Mouse (Mus musculus) intestine, embryonic 15.5 days (tissue): ENCODE measurements at regions not wholly inside any gene's neighbourhood (a gene's known extent, or its start where the extent isn't known, plus 50 kb on each side); places are given as distances from the start of the nearest gene placed in this dataset.
A peak's percentile ranks its signal among the peaks of the same experiment; 100 is the strongest.
"Not testable (repeated sequence)": the region's sequence is repeated elsewhere in the genome, so short reads cannot be mapped to it uniquely, and the experiment has no call there.

Source experiments
- ATAC-seq: fragments of 200-750 bp; cut with Nextera tagmentation; 2 replicates; pipeline ENCODE4 v1.8.0; 2017; ENCODE audit warnings: moderate TSS enrichment, moderate library complexity
- H3K27ac ChIP-seq: fragments of 300-500 bp; sonication (generic); 2 replicates; pipeline ENCODE4 v1.5.1; 2015; ENCODE audit warnings: mild to moderate bottlenecking, inconsistent platforms
- H3K27me3 ChIP-seq: fragments of 300-500 bp; sonication (generic); replicated peaks from 2 replicates; pipeline ENCODE4 v1.6.1; 2015; ENCODE audit warnings: inconsistent platforms
- H3K36me3 ChIP-seq: fragments of 300-500 bp; sonication (generic); 2 replicates; pipeline ENCODE4 v1.6.1; 2015; ENCODE audit warnings: inconsistent platforms
- H3K4me1 ChIP-seq: fragments of 300-500 bp; sonication (generic); replicated peaks from 2 replicates; pipeline ENCODE4 v1.6.1; 2015; ENCODE audit warnings: inconsistent platforms
- H3K4me2 ChIP-seq: fragments of 300-500 bp; sonication (generic); replicated peaks from 2 replicates; pipeline ENCODE4 v1.6.1; 2015; ENCODE audit warnings: mild to moderate bottlenecking, inconsistent platforms
- H3K4me3 ChIP-seq: fragments of 300-500 bp; sonication (generic); replicated peaks from 2 replicates; pipeline ENCODE4 v1.5.1; 2015; ENCODE audit warnings: inconsistent platforms
- H3K9ac ChIP-seq: fragments of 300-500 bp; sonication (generic); 2 replicates; pipeline ENCODE4 v1.6.1; 2015; ENCODE audit warnings: inconsistent platforms
- H3K9me3 ChIP-seq: fragments of 300-500 bp; sonication (generic); 2 replicates; pipeline ENCODE4 v1.6.1; 2016; ENCODE audit warnings: inconsistent platforms
- WGBS: fragments of 180-500 bp; shearing (Covaris S2); methylation state at CpG from one replicate; pipeline ENCODE4 v1.1.7; 2015; 5-methylcytosine and 5-hydroxymethylcytosine counted together

GRCm38 (mm10) chr10:117497082-117497481 is 117.3 kb upstream of the Cpsf6 start:
- H3K36me3 ChIP-seq, H3K4me3 ChIP-seq, H3K27ac ChIP-seq, ATAC-seq, H3K9me3 ChIP-seq, H3K9ac ChIP-seq, H3K4me1 ChIP-seq, H3K4me2 ChIP-seq, H3K27me3 ChIP-seq: not testable (repeated sequence)
- WGBS: 80% methylated on average over 1 of the region's 1 CpGs

DNA sequence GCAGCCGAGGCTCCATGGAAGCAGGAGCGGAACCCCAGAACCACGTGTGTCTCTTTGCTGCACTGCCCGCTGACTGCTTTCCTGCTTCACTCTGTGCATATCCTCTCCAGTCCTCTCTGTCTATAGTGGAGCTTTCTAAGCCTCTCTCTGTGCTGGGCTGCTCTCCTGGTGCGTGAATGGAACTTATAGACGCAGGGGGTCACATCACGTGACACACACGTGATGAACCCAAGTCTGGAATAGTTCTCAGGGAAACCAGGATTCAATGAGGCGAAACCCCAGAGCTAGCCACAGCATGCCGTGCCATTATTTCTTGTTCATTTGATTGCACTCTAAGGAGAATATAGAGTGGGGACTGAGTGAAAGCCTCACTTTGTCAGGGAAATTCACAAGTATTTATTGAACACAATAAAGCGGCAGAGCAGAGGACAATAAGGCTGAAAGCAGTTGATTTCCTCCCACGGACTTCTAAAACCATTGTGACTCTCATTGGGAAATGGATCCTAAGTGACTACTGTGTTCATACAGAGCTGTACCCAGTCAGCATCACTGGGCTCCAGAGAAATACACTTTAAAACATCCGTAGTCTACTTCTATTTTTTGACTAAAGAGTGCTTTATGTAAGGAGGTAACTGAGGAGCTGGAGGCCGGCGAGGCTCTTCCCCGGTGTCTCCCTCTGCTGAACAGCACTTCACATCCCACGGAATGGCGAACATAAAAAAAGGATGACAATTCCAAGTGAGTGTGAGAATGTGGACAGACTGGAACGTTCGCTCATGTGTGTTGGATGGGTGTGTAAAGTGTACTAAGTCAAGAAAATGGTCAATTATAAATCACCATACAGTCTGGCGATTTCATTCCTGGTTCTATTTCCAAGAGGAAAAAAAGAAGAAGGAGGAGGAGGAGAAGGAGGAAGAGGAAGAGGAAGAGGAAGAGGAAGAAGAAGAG is 116.5 kb upstream of the Cpsf6 start:
- 84% methylated on average over 21 of the region's 21 CpGs for WGBS
- Histone ChIP-seq H3K27me3 (no peaks in the 10 kb centered on the region), H3K9me3 (no peaks in the 10 kb centered on the region), H3K27ac (no peak overlapping the region), H3K36me3 (no peaks in the 10 kb centered on the region), H3K4me1 (no peaks in the 10 kb centered on the region), H3K4me3 (no peak overlapping the region), H3K9ac (no peak overlapping the region), H3K4me2 (no peak overlapping the region)
- no peak for ATAC-seq

GRCm38 (mm10) chr10:117494171-117494701 is 114.4 kb upstream of the Cpsf6 start:
- H3K4me2 ChIP-seq: peak overlapping the region; percentile 59
- H3K4me3 ChIP-seq: peak overlapping the region; percentile 32
- H3K4me1 ChIP-seq: no peaks in the 10 kb centered on the region
- H3K9me3 ChIP-seq: no peaks in the 10 kb centered on the region
- no peaks in the 10 kb centered on the region for H3K36me3 ChIP-seq
- no peaks in the 10 kb centered on the region for H3K27me3 ChIP-seq
- peak; percentile 78 for ATAC-seq
- peak overlapping the region; percentile 15; the same call in 1 of the 2 replicates for H3K9ac ChIP-seq
- H3K27ac ChIP-seq: no peak overlapping the region
- 9% methylated on average over 18 of the region's 18 CpGs for WGBS

GRCm38 (mm10) chr10:117493824-117494121 is 114.0 kb upstream of the Cpsf6 start:
- Histone ChIP-seq H3K27ac (no peak overlapping the region), H3K4me1 (no peaks in the 10 kb centered on the region), H3K27me3 (no peaks in the 10 kb centered on the region), H3K36me3 (no peaks in the 10 kb centered on the region), H3K9ac (no peak overlapping the region), H3K4me2 (peak overlapping the region; percentile 59; the same call in 1 of the 2 replicates), H3K4me3 (0 out of 2 replicates have a peak overlapping the region, but pooled peaks have one; percentile 32), H3K9me3 (no peaks in the 10 kb centered on the region)
- ATAC-seq: peak; percentile 35; the same call in 1 of the 2 replicates
- 10% methylated on average over 2 of the region's 5 CpGs for WGBS

GRCm38 (mm10) chr10:117493091-117493823 is 113.4 kb upstream of the Cpsf6 start:
- Histone ChIP-seq H3K36me3 (no peaks in the 10 kb centered on the region), H3K4me1 (no peaks in the 10 kb centered on the region), H3K27me3 (no peaks in the 10 kb centered on the region), H3K9me3 (no peaks in the 10 kb centered on the region), H3K4me3 (no peak overlapping the region), H3K4me2 (no peak overlapping the region), H3K9ac (no peak overlapping the region), H3K27ac (no peak overlapping the region)
- 89% methylated on average over 3 of the region's 3 CpGs for WGBS
- no peak for ATAC-seq

DNA sequence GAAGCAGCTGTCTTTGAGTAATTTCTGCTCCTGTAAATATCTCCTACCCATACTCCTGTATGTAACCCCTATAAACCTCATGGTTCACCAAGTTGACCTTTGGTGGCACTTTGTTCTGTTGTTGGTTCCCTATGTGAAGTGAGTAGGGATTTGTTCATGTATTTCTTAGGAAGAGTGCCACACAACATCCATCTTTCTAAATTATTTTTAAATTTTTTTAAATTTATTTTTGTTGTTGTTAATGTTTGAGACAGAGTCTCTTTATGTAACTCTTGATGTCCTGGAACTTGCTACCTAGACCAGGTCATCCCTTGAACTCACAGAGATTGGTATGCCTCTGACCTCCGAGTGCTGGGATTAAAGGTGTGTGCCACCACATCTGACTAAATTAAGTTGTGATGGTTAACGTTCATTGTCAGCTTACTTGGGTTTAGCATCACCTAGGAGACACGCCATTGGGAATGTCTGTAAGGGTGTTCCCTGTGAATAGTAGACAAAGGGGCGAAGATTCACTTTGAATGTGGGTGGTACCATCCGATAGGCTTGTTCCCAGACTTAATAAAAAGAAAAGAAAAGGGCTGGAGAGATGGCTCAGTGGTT is 112.7 kb upstream of the Cpsf6 start:
- Histone ChIP-seq H3K9me3 (no peaks in the 10 kb centered on the region), H3K27ac (no peak overlapping the region), H3K27me3 (no peaks in the 10 kb centered on the region), H3K4me1 (no peaks in the 10 kb centered on the region), H3K9ac (no peak overlapping the region), H3K4me3 (no peak overlapping the region), H3K36me3 (no peaks in the 10 kb centered on the region), H3K4me2 (no peak overlapping the region)
- WGBS: 91% methylated on average over 5 of the region's 5 CpGs
- ATAC-seq: no peak

GRCm38 (mm10) chr10:117491711-117492110 is 111.9 kb upstream of the Cpsf6 start:
- Histone ChIP-seq H3K9me3 (no peaks in the 10 kb centered on the region), H3K4me2 (no peak overlapping the region), H3K27ac (no peak overlapping the region), H3K36me3 (no peaks in the 10 kb centered on the region), H3K27me3 (no peaks in the 10 kb centered on the region), H3K9ac (no peak overlapping the region), H3K4me1 (no peaks in the 10 kb centered on the region), H3K4me3 (no peak overlapping the region)
- ATAC-seq: no peak
- WGBS: 89% methylated on average over 1 of the region's 1 CpGs

DNA sequence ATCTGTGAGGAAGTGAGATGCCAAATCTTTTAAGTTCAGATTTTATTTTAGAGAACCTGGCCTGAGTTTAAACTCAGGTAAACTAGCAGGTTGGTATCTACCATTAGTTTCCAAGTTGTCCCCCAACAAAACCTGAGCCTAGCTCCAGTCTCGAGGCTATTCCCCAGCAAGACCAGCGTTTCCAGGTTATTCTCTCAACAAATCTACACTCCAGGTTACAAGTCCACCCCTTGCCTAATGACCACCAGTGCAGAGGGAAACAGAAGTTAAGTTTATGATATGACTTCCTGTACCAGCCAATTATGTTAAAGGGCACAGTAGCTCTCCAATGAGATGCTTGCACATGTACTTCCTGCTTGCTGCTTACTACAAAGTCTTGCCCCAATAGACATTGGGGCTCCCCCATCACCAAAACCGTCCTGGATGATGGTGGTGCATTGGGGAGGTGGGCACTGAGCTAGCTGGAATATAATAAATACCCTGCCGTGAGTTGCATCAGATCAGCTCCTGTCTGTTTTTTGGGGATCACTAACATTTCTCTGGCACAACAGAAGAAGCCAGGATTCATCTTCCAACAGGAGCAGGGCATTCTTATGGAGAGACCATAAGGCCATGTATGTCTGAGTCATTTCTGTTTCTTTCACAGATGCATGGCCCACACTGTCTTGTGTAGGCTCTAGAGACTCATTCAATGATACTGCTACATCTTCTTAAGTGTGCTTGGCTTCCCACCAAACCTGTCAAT is 111.2 kb upstream of the Cpsf6 start:
- Histone ChIP-seq H3K9ac (no peak overlapping the region), H3K9me3 (no peaks in the 10 kb centered on the region), H3K27me3 (no peaks in the 10 kb centered on the region), H3K36me3 (no peaks in the 10 kb centered on the region), H3K27ac (no peak overlapping the region), H3K4me2 (no peak overlapping the region), H3K4me3 (no peak overlapping the region), H3K4me1 (no peaks in the 10 kb centered on the region)
- 88% methylated on average over 4 of the region's 4 CpGs for WGBS
- no peak for ATAC-seq

DNA sequence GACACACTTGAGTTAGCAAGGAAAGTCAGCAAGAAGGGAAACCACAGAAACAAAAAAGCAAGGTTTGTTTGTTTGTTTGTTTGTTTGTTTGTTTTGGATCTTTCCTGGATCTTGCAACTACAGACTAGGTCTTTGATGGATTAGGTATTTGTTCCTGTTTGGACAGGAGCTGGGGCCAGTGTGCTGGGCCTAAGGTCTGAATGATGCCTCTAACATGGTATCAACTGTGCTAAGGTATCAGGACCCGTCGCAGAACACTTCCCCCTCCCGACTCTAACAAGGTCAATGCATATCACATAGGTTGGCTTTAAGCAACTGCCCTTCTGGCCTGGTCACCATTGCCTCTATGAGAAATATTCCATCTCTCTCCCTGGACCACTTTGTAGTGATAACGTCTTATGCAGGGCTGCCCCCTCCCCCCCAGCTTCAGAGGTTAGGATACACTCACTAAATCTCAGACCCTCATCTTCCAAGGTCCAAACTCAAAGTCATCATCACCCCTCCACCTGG is 103.3 kb upstream of the Cpsf6 start:
- WGBS: 94% methylated on average over 4 of the region's 4 CpGs
- no peaks in the 10 kb centered on the region for H3K27me3 ChIP-seq
- no peak for ATAC-seq
- H3K4me1 ChIP-seq: no peaks in the 10 kb centered on the region
- no peak overlapping the region for H3K27ac ChIP-seq
- H3K4me2 ChIP-seq: no peak overlapping the region
- no peaks in the 10 kb centered on the region for H3K36me3 ChIP-seq
- H3K4me3 ChIP-seq: no peak overlapping the region
- no peak overlapping the region for H3K9ac ChIP-seq
- no peaks in the 10 kb centered on the region for H3K9me3 ChIP-seq

DNA sequence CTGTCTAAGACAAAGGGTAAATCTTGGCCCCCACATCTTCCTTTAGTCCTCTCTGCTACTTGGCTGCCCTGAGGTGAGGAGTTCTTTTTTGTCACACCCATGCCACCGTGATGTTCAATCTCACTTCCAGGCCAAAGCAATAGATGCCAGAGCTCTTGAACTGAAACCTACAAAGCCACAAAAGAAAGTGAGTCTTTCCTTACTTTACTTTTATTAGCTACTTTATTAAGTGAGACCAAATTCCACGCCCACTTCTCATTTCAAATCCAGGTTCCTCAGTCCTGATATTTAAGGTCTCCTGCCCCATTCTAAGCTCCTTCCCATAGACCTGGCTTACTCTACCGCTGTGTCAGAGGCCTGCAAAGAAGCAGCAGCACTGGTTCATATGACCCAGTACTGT is 102.5 kb upstream of the Cpsf6 start:
- no peak for ATAC-seq
- 89% methylated on average over 3 of the region's 3 CpGs for WGBS
- no peak overlapping the region for H3K4me3 ChIP-seq
- H3K27me3 ChIP-seq: no peaks in the 10 kb centered on the region
- no peak overlapping the region for H3K9ac ChIP-seq
- H3K9me3 ChIP-seq: no peaks in the 10 kb centered on the region
- H3K4me1 ChIP-seq: no peaks in the 10 kb centered on the region
- H3K27ac ChIP-seq: no peak overlapping the region
- H3K36me3 ChIP-seq: no peaks in the 10 kb centered on the region
- no peak overlapping the region for H3K4me2 ChIP-seq

DNA sequence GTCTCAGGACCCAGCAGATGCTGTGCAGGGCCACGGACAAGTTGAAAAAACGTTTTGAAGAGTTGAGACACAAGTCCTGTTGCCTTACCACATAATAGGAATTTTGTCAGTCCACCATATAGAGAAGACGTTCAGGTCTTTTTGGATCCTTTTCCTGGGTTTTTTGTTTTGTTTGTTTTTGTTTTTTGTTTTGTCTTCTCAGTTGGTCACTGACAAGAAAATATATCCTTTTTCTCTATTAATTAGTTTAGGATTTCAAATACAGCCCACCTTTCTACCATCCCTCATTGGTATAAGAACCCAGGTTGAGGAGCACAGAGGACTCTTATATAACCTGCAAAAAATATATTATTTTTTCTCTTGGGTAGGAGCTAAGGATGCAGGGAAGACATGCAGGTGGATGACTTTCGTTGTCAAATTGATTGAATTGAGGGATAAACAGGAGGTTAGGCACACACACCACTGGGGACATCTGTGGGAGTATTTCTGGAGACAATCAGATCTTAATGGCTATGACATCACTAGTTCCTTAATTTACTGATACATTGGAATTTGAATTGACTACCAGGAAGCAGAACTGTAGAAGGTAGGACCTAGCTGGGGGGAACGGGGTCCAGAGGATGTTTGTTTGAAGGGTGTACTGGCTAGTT is 101.7 kb upstream of the Cpsf6 start:
- WGBS: 82% methylated on average over 5 of the region's 5 CpGs
- Histone ChIP-seq H3K4me2 (no peak overlapping the region), H3K9ac (no peak overlapping the region), H3K27ac (no peak overlapping the region), H3K4me1 (no peaks in the 10 kb centered on the region), H3K9me3 (no peaks in the 10 kb centered on the region), H3K27me3 (no peaks in the 10 kb centered on the region), H3K36me3 (no peaks in the 10 kb centered on the region), H3K4me3 (no peak overlapping the region)
- ATAC-seq: no peak
